Mouse (Mus musculus): ENCODE results near the gene Immp2l.

DNA sequence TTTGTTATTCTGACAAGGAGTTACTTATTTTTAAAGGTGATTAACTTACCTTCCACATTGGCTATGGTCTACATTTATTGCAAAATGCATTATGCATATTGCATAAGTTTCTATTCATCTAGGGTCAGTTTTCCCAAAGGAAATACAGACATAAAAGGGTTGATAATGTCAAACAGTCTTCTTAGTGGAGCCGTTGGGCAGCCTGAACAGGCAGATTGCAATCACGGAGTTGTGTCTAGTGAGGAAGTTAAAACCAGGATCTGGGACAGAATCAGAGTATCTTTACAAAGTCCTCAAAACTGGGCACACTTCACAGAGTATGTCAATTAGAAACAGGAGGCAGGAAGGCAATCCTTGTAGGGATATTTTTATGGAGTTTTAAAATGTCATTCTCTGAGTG is 300.5 kb downstream of the Immp2l start:
- TF ChIP-seq GATA1 (IDR thresholded peaks at IDR 0.05; ENCODE audit: borderline replicate concordance, low read length) (no peak), FLI1 (IDR thresholded peaks at IDR 0.05; ENCODE audit: low read length) (no peak)
